Mouse (Mus musculus) lung, adult 18-20 months (tissue): Measurements from ENCODE around the gene Filip1.
"Not testable (repeated sequence)": the region's sequence is repeated elsewhere in the genome, so short reads cannot be mapped to it uniquely, and the experiment has no call there.

Source experiments
- DNase-seq, 2 experiments: peaks; one replicate each; pipeline ENCODE4 v3.0.0; 2022; ENCODE audit warnings: mixed read lengths in 2 of 2

Gene Filip1

GRCm38 (mm10) chr9:80012751-80013150 lies at the start of gene Filip1:
Gene Filip1, minus strand, starts transcription at chr9:80012851.
- DNase-seq = no peak

DNA sequence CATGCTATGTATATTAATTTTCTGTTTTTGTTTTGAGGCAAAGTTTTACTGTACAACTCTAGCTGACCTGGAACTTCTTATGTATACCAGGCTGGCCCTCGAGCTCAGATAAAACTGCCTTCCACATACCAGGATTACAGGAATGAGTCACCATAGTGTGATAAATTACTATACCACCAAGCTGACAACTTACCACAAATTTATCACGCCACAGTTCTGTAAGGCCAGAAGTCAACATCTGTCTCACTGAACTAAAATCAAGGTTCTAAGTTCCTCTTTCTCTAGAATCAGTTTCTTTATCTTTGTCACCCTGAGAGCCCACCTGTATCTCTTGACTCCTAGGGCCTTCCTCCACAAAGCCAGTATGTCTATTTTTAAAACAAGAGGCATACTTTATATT lies 45.0 kb upstream of the Filip1 start:
- DNase-seq = no peak

DNA sequence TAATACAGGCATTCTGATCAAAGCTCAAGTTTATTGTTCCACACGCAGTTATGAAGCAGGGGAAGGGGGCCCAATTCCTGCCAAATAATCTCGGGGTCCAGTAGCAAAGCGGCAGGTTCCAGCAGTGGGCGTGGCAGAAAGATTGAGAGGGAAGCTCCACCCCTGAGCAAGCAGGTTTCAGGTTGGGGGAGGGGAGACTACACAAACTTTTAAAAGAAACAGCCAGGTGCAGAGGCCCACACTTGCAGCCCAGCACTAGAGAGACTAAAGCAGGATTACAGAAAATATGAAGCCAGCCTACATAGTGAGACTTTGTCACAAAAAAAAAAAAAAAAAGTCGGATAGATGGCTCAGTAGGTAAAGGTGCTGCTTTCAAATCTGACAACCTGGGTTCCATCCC lies 40.3 kb upstream of the Filip1 start:
- DNase-seq = no peak

DNA sequence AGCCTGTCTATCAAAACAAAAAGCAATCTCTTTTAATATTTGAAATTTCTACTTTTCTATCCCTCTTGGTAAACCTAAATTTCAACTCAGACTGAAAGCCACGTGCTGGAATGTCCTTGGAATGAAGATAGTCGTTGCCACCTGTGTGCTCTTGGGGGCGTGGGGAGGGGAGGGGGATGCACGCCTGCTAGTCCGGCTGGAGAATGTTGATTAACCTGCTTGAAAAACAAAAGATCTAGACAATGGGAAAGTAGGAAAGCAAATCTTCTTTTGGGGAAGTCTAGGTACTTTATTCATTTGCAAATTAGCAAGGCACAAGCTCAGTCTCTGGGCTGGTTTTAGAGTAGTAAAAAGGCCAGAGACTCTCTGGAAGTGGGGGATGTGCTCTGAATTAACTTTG lies 36.6 kb upstream of the Filip1 start:
- not testable (repeated sequence) for DNase-seq

- DNase-seq = not testable (repeated sequence)
Measured at GRCm38 (mm10) chr9:80044301-80044700, 31.6 kb upstream of the Filip1 start.

DNA sequence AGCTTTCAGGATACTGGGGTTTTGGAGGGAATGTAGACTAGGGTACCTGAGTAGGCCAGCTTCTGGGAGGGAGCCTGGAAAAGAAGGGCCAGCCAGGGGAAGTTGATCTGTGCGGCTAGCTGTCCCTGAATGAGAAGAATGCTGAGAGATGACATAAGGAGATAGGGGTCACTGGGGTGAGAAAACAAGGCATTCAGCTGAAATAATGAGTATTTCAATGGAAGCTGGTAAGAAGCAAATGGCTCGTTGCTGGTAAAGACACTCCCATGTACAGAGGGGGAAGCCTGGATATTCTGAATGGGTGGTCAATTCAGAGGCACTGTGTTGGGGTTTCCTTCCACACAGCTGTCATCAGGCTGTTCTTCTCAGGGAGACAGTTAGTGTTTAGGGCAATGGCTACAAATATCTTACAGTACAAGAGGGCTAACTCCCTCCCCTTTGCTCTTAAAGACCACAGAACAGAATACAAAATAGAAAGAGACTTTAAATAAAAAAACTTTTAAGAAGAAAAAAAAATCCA lies 26.7 kb upstream of the Filip1 start:
- DNase-seq = no peak

DNA sequence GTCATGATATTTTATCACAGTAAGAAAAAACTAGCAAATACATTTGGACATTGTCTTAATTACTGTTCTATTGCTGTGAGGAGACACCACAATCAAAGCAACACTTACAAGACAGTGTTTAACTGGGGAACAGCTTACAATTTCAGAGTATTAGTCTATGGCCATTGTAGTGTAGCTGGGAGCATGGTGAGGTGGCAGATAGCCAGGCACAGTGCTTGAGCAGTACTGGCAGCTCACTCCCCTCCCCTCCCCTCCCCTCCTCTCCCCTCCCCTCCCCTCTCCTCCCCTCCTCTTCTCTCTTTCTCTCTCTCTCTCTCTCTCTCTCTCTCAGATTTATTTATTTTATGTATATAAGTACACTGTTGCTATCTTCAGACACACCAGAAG lies 25.3 kb upstream of the Filip1 start:
- no peak for DNase-seq

- DNase-seq = peak; percentile 4 to 25
Measured at GRCm38 (mm10) chr9:80037262-80037996, 24.8 kb upstream of the Filip1 start.

GRCm38 (mm10) chr9:80026581-80027021 lies 13.9 kb upstream of the Filip1 start:
- no peak for DNase-seq

- peak; percentile 41 to 62 for DNase-seq
Measured at GRCm38 (mm10) chr9:80026017-80026416, 13.4 kb upstream of the Filip1 start.

GRCm38 (mm10) chr9:80025347-80025746 lies 12.7 kb upstream of the Filip1 start:
- not testable (repeated sequence) for DNase-seq

GRCm38 (mm10) chr9:80022821-80023220 lies 10.2 kb upstream of the Filip1 start:
- DNase-seq = peak in 1 of 2 experiments; percentile 16

GRCm38 (mm10) chr9:80021648-80022047 lies 9.0 kb upstream of the Filip1 start:
- no peak for DNase-seq

- DNase-seq = no peak
Measured at GRCm38 (mm10) chr9:80020429-80020828, 7.8 kb upstream of the Filip1 start.

DNA sequence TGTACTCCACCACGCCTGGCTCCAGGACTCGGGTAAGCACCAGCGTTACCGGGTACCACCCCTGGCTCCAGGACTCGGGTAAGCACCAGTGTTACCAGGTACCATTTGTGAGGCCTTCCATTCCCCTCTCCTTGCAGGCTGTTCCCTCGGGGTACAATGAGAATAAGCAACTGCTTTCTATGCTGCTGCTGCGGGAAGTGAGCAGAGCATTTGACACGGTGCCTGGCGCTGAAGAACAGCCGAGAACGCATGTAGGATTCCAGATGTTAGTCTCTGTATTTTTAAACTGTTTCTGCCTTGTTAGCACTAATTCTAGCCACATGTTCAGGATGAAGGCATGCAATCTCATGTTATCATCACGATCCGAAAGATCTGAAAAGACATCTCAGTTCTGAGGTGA lies 635 bp downstream of the Filip1 start:
- DNase-seq = no peak

GRCm38 (mm10) chr9:80002394-80003188 lies 10.1 kb downstream of the Filip1 start:
- DNase-seq = peak; percentile 80 to 84

GRCm38 (mm10) chr9:79997282-79997681 lies 15.4 kb downstream of the Filip1 start:
- DNase-seq = peak in 1 of 2 experiments; percentile 20

DNA sequence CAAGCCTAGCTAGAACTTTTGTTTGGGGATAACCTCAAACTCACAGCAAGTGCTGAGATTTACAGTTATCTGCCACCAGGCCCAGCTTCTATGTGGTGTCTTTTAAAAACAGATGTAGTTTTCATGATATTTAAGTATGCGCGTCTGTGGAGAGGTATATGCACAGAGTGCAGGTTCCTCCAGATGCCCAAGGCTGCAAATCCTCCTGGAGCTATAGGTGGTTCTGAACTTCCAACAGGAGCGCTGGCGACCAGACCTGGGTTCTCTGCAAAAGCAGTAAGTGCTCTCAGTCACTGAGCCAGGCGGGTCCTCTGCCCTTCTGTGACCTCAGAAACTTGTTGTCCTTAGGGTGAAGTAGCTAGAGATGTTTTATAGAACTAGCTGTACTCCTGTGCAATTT lies 18.4 kb downstream of the Filip1 start:
- DNase-seq = no peak

GRCm38 (mm10) chr9:79993066-79993465 lies 19.6 kb downstream of the Filip1 start:
- no peak for DNase-seq

- no peak for DNase-seq
Measured at GRCm38 (mm10) chr9:79990456-79991017, 22.1 kb downstream of the Filip1 start.

DNA sequence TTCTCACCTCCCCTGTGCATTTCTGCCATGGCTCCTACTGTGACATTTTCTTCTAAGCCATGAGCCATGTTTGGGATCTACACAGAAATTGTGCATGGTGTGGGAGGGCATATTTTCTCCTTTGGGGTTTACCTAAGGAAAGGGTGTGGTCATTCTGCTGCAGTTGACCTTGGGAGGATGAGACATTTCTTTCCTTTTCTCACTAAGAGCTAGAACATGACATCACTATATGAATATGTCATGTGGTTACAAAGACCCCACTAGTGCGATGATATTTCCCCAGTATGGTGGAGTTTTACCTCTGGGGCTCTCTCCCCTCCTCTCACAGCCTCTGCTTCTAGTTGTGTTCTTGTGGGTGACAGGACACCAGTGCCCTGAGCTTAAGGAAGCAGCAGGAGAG lies 22.9 kb downstream of the Filip1 start:
- no peak for DNase-seq

DNA sequence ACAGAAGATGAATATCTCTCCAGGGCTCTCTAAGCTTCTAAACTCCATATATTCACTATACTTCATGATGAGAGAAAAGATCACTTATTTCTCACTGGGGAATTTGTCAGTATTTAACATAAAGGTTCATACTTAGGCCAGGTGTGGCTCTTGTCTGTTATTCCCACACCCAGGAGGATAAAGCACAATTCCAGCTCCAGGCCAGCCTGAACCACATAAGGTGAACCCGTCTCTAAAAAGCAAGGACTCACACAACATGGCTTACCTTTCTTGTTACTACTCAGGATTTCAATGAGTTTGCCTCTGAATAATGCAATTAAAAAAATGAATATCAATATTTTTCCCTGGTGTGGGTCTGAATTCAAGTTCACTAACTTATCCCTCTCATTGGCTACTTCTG lies 23.6 kb downstream of the Filip1 start:
- DNase-seq = no peak

DNA sequence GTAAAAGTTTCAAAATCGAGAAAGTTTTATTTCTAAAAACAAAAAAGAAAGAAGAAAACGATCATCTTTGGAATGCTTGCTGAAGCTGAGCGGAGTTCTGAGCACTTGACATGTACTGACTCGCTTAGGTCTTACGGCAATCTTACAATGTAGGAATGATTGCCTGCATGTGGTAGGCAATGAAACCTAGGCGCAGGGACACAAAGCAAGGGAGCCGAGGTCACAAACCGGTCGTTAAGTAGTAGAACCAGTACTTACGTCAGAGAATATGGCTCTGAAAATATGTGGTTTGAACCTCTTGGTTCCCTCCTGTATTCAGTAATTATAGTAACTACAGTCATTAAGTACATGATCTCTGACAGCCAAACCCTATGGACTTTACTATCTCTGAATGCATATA lies 29.4 kb downstream of the Filip1 start:
- no peak for DNase-seq

DNA sequence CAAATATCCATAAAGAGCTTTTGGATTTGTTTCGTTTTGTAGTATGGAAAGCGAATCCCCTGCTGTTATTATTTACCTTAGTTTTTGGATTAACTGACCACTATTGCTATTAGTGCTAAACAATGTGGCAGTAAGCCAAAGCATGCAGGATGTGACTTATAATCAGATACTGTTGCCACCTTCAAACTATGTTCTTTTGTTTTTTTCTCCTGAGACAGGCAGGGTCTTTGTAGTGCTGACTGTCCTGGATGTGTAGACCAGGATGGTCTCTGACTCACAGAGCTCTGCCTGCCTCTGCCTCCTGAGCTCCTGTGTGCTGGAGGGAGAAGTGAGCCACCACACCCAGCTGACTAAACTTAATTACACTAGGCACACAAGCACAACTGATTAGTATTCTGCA lies 33.4 kb downstream of the Filip1 start:
- no peak for DNase-seq
